Mouse (Mus musculus): Measurements from ENCODE around the gene Fn1. TPM values are rescaled to one million over a fixed set of nuclear protein-coding genes. Genes with fewer than 3 reads are reported as not detected.

Gene Fn1
- total RNA-seq, 1 experiment from 2014 or later, result 26.8 TPM

GRCm38 (mm10) chr1:71650741-71651140 lies 2.3 kb downstream of the Fn1 start:
- no peak for DNase-seq

GRCm38 (mm10) chr1:71648166-71648565 lies 4.8 kb downstream of the Fn1 start:
- DNase-seq, result no peak

- no peak for DNase-seq
These were observed 6.2 kb downstream of the Fn1 start for GRCm38 (mm10) chr1:71646774-71647173.

GRCm38 (mm10) chr1:71645999-71646398 lies 7.0 kb downstream of the Fn1 start:
- no peak for DNase-seq

GRCm38 (mm10) chr1:71645466-71645865 lies 7.5 kb downstream of the Fn1 start:
- DNase-seq, result no peak

- no peak for DNase-seq
These were observed 10.2 kb downstream of the Fn1 start for GRCm38 (mm10) chr1:71642794-71643193.

GRCm38 (mm10) chr1:71641206-71641605 lies 11.8 kb downstream of the Fn1 start:
- no peak for DNase-seq

- no peak for DNase-seq
These were observed 12.8 kb downstream of the Fn1 start for GRCm38 (mm10) chr1:71640157-71640556.

- no peak for DNase-seq
These were observed 16.3 kb downstream of the Fn1 start for GRCm38 (mm10) chr1:71636665-71637064.

GRCm38 (mm10) chr1:71636116-71636515 lies 16.9 kb downstream of the Fn1 start:
- no peak for DNase-seq

GRCm38 (mm10) chr1:71635101-71636014 lies 17.6 kb downstream of the Fn1 start:
- DNase-seq, result no peak

- DNase-seq, result no peak
These were observed 18.5 kb downstream of the Fn1 start for GRCm38 (mm10) chr1:71634471-71634981.

GRCm38 (mm10) chr1:71632387-71632786 lies 20.6 kb downstream of the Fn1 start:
- no peak for DNase-seq

GRCm38 (mm10) chr1:71631811-71632210 lies 21.2 kb downstream of the Fn1 start:
- DNase-seq, result no peak

GRCm38 (mm10) chr1:71630243-71630642 lies 22.8 kb downstream of the Fn1 start:
- no peak for DNase-seq

GRCm38 (mm10) chr1:71623625-71624024 lies 29.4 kb downstream of the Fn1 start:
- DNase-seq, result no peak

GRCm38 (mm10) chr1:71621526-71621925 lies 31.5 kb downstream of the Fn1 start:
- no peak for DNase-seq

GRCm38 (mm10) chr1:71614545-71615246 lies 38.3 kb downstream of the Fn1 start:
- no peak for DNase-seq

GRCm38 (mm10) chr1:71612256-71612655 lies 40.7 kb downstream of the Fn1 start:
- DNase-seq, result no peak

- DNase-seq, result no peak
These were observed 43.1 kb downstream of the Fn1 start for GRCm38 (mm10) chr1:71609916-71610315.

- DNase-seq, result no peak
These were observed 43.8 kb downstream of the Fn1 start for GRCm38 (mm10) chr1:71609057-71609775.

- no peak for DNase-seq
These were observed 46.2 kb downstream of the Fn1 start for GRCm38 (mm10) chr1:71606600-71607325.
